Mouse (Mus musculus) hindbrain, embryonic 11.5 days (tissue): Measurements from ENCODE around the gene Cbl. TPM values are rescaled to one million over a fixed set of nuclear protein-coding genes. Genes with fewer than 3 reads are reported as not detected.
A peak's percentile ranks its signal among the peaks of the same experiment; 100 is the strongest.

ENCODE experiments used
- ATAC-seq: fragments of 200-750 bp; cut with Nextera tagmentation; 2 replicates; pipeline ENCODE4 v1.8.0; 2017; ENCODE audit warnings: mild to moderate bottlenecking, moderate TSS enrichment, moderate library complexity; ENCODE audit not compliant: low FRiP score
- DNase-seq: peaks from one replicate; pipeline ENCODE4 v3.0.0-alpha.2; 2015; ENCODE audit warnings: low spot score
- H3K27ac ChIP-seq: fragments of 300-500 bp; sonication (generic); 2 replicates; pipeline ENCODE4 v1.5.1; 2014; ENCODE audit warnings: mild to moderate bottlenecking, low read depth, low read length
- H3K27me3 ChIP-seq: fragments of 300-500 bp; sonication (generic); 2 replicates; pipeline ENCODE4 v1.6.1; 2014; ENCODE audit warnings: mild to moderate bottlenecking, low read length, moderate library complexity, mixed read lengths; ENCODE audit not compliant: control insufficient read depth, insufficient read depth
- H3K36me3 ChIP-seq: fragments of 300-500 bp; sonication (generic); 2 replicates; pipeline ENCODE4 v1.6.1; 2014; ENCODE audit warnings: mild to moderate bottlenecking, low read length, moderate library complexity, mixed read lengths; ENCODE audit not compliant: control insufficient read depth, insufficient read depth
- H3K4me1 ChIP-seq: fragments of 300-500 bp; sonication (generic); replicated peaks from 2 replicates; pipeline ENCODE4 v1.6.1; 2014; ENCODE audit warnings: low read length, mixed read lengths; ENCODE audit not compliant: control insufficient read depth, insufficient read depth
- H3K4me2 ChIP-seq: fragments of 300-500 bp; sonication (generic); replicated peaks from 2 replicates; pipeline ENCODE4 v1.6.1; 2014; ENCODE audit warnings: mild to moderate bottlenecking, low read depth, low read length
- H3K4me3 ChIP-seq: fragments of 300-500 bp; sonication (generic); 2 replicates; pipeline ENCODE4 v1.5.1; 2014; ENCODE audit warnings: low read depth, low read length
- H3K9ac ChIP-seq: fragments of 300-500 bp; sonication (generic); 2 replicates; pipeline ENCODE4 v1.6.1; 2014; ENCODE audit warnings: low read depth, low read length
- H3K9me3 ChIP-seq: fragments of 300-500 bp; sonication (generic); 2 replicates; pipeline ENCODE4 v1.6.1; 2016; ENCODE audit warnings: low read length; ENCODE audit not compliant: control insufficient read depth
- WGBS: fragments of 180-500 bp; shearing (Covaris S2); extraction: QIAGEN DNeasy Blood & Tissue Kit; methylation state at CpG from one replicate; pipeline ENCODE4 v1.1.7; 2014; 5-methylcytosine and 5-hydroxymethylcytosine counted together
- polyA plus RNA-seq: library from polyadenylated mRNA; unstranded; fragments of >200 nt; fragmentation: Nextera tagmentation; extraction: Ambion mirVana; gene quantifications from 2 replicates; pipeline ENCODE4 v1.2.1, GENCODE M21; 2014

Cbl gene
- 22.7 and 24.7 TPM in 2 replicates for polyA plus RNA-seq

GRCm38 (mm10) chr9:44233802-44234478, at the start of gene Cbl:
Cbl (minus strand) TSS chr9:44234049.
- Histone ChIP-seq H3K9me3 (no peaks in the 10 kb centered on the region), H3K27ac (peak within 1 kb of the TSS; percentile 76), H3K4me3 (peak within 1 kb of the TSS; percentile 56), H3K27me3 (no peaks in the 10 kb centered on the region), H3K9ac (peak within 1 kb of the TSS; percentile 73), H3K36me3 (no peaks in the 10 kb centered on the region), H3K4me1 (no peaks in the 10 kb centered on the region), H3K4me2 (peak within 1 kb of the TSS; percentile 36)
- WGBS = under 1% methylated on average over 68 of the region's 76 CpGs
- peak; percentile 100 for DNase-seq
- peak; percentile 95 for ATAC-seq

GRCm38 (mm10) chr9:44283183-44283582, 49.3 kb upstream of the Cbl start:
- Histone ChIP-seq H3K4me1 (peaks cover 7% of the 10 kb centered on the region), H3K27me3 (peaks cover 5% of the 10 kb centered on the region; the same call in 1 of the 2 replicates), H3K9me3 (no peaks in the 10 kb centered on the region), H3K4me3 (no peak overlapping the region), H3K36me3 (no peaks in the 10 kb centered on the region), H3K9ac (no peak overlapping the region), H3K4me2 (no peak overlapping the region), H3K27ac (no peak overlapping the region)
- DNase-seq = no peak
- WGBS = 75% methylated on average over 5 of the region's 5 CpGs
- ATAC-seq = no peak

- DNase-seq = no peak
- Histone ChIP-seq H3K9ac (no peak overlapping the region), H3K4me3 (no peak overlapping the region), H3K9me3 (no peaks in the 10 kb centered on the region), H3K27me3 (no peaks in the 10 kb centered on the region), H3K36me3 (no peaks in the 10 kb centered on the region), H3K27ac (no peak overlapping the region), H3K4me1 (no peaks in the 10 kb centered on the region), H3K4me2 (no peak overlapping the region)
- ATAC-seq = no peak
- WGBS = 84% methylated on average over 4 of the region's 4 CpGs
These were observed 36.1 kb upstream of the Cbl start for GRCm38 (mm10) chr9:44269973-44270372.

GRCm38 (mm10) chr9:44269077-44269476, 35.2 kb upstream of the Cbl start:
- H3K9ac ChIP-seq = no peak overlapping the region
- DNase-seq (no peak), ATAC-seq (no peak)
- H3K4me1 ChIP-seq = no peaks in the 10 kb centered on the region
- no peak overlapping the region for H3K4me2 ChIP-seq
- no peaks in the 10 kb centered on the region for H3K9me3 ChIP-seq
- 84% methylated on average over 3 of the region's 3 CpGs for WGBS
- no peaks in the 10 kb centered on the region for H3K36me3 ChIP-seq
- H3K27ac ChIP-seq = no peak overlapping the region
- H3K27me3 ChIP-seq = no peaks in the 10 kb centered on the region
- no peak overlapping the region for H3K4me3 ChIP-seq

GRCm38 (mm10) chr9:44268432-44268831, 34.6 kb upstream of the Cbl start, which contains the start of gene Nlrx1:
Nlrx1 (minus strand) TSS chr9:44268599.
- Histone ChIP-seq H3K9ac (peak within 1 kb of the TSS; percentile 74), H3K27ac (no peak within 1 kb of the TSS), H3K4me2 (peak within 1 kb of the TSS; percentile 60), H3K4me1 (no peaks in the 10 kb centered on the region), H3K4me3 (peak within 1 kb of the TSS; percentile 38), H3K9me3 (no peaks in the 10 kb centered on the region), H3K36me3 (no peaks in the 10 kb centered on the region), H3K27me3 (no peaks in the 10 kb centered on the region)
- 87% methylated on average over 6 of the region's 6 CpGs for WGBS
- no peak for ATAC-seq
- no peak for DNase-seq

GRCm38 (mm10) chr9:44268027-44268360, 34.1 kb upstream of the Cbl start:
- no peak overlapping the region for H3K27ac ChIP-seq
- H3K9ac ChIP-seq = peak overlapping the region; percentile 74
- DNase-seq (peak; percentile 80), ATAC-seq (peak; percentile 67; the same call in 1 of the 2 replicates)
- no peaks in the 10 kb centered on the region for H3K4me1 ChIP-seq
- H3K4me3 ChIP-seq = peak overlapping the region; percentile 38
- H3K36me3 ChIP-seq = no peaks in the 10 kb centered on the region
- WGBS = 7% methylated on average over 28 of the region's 28 CpGs
- H3K27me3 ChIP-seq = no peaks in the 10 kb centered on the region
- H3K4me2 ChIP-seq = peak overlapping the region; percentile 60
- H3K9me3 ChIP-seq = no peaks in the 10 kb centered on the region

GRCm38 (mm10) chr9:44267319-44268026, 33.6 kb upstream of the Cbl start:
- DNase-seq (no peak), ATAC-seq (no peak; the same call in 1 of the 2 replicates)

GRCm38 (mm10) chr9:44266478-44267226, 32.8 kb upstream of the Cbl start:
- ATAC-seq (no peak), DNase-seq (no peak)
- Histone ChIP-seq H3K4me2 (no peak overlapping the region; the same call in 1 of the 2 replicates), H3K4me1 (no peaks in the 10 kb centered on the region), H3K27ac (no peak overlapping the region), H3K4me3 (no peak overlapping the region), H3K36me3 (no peaks in the 10 kb centered on the region), H3K27me3 (no peaks in the 10 kb centered on the region), H3K9ac (no peak overlapping the region), H3K9me3 (no peaks in the 10 kb centered on the region)
- 72% methylated on average over 8 of the region's 8 CpGs for WGBS

More at GRCm38 (mm10) chr9:44267319-44268026, 33.6 kb upstream of the Cbl start:
- H3K36me3 ChIP-seq = no peaks in the 10 kb centered on the region
- peak overlapping the region; percentile 74 for H3K9ac ChIP-seq
- H3K27ac ChIP-seq = no peak overlapping the region
- no peaks in the 10 kb centered on the region for H3K4me1 ChIP-seq
- H3K4me2 ChIP-seq = peak overlapping the region; percentile 60
- no peaks in the 10 kb centered on the region for H3K27me3 ChIP-seq
- 12% methylated on average over 23 of the region's 23 CpGs for WGBS
- no peaks in the 10 kb centered on the region for H3K9me3 ChIP-seq
- peak overlapping the region; percentile 38 for H3K4me3 ChIP-seq
